Mouse (Mus musculus) frontal cortex, adult 2 months (tissue): Measurements from ENCODE around the gene Rad51b. TPM values are rescaled to one million over a fixed set of nuclear protein-coding genes. Genes with fewer than 3 reads are reported as not detected.

Source experiments
- DNase-seq, 2 experiments: peaks; one replicate each; pipeline ENCODE4 v3.0.0; 2022; ENCODE audit warnings: low spot score in 1 of 2; ENCODE audit errors: extremely low spot score in 1 of 2
- polyA plus RNA-seq: library from polyadenylated mRNA; depleted of rRNA; stranded (reverse); fragments of >200 nt; gene quantifications from 2 replicates; pipeline ENCODE4 v1.2.3, GENCODE M21; 2012

The Rad51b gene
- polyA plus RNA-seq, 1 experiment: 0.14 TPM

- DNase-seq: no peak
Measured at GRCm38 (mm10) chr12:79773246-79773645, 476.2 kb downstream of the Rad51b start.

DNA sequence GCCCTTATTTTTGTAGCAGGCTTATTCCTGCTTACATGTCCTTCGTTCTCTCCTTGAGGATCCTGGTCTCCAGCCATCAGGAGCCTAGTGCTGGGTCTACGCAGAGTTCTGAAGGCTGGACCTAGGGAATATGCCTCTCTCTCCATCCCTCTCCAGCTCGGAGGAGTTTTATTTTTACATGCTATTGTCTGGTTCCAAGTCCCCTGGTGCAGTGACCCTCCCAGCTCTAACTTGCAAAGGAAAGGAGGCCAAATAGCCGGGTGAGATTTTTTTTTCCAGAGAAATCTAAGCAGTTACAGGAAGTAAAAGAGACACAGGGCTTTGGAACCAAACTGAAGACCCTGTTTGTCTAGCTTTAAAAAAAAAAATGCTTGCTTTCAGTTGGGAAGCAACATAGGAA lies 477.5 kb downstream of the Rad51b start:
- DNase-seq: no peak

- no peak for DNase-seq
Measured at GRCm38 (mm10) chr12:79776828-79777227, 479.7 kb downstream of the Rad51b start.

DNA sequence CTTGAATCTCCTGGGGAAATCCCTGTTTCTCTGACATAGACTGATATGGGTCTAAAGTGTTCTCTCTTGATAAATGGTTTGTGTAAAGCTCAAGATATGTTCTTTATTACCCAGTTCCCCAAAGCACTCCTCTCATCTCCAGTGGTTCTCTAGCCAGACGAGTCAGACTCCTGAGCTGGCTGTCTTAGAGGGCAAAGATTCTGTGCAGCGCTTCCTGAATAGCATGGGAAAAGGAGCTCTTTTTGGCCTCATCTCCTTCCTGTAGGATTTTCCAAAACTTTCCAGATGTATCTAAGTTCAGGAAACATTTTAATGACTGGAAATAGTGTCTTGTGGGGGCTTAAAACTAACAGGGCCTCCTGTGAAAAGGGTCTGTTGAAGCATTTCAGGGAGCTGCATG lies 483.7 kb downstream of the Rad51b start:
- no peak for DNase-seq

GRCm38 (mm10) chr12:79781788-79782187 lies 484.7 kb downstream of the Rad51b start:
- no peak for DNase-seq

DNA sequence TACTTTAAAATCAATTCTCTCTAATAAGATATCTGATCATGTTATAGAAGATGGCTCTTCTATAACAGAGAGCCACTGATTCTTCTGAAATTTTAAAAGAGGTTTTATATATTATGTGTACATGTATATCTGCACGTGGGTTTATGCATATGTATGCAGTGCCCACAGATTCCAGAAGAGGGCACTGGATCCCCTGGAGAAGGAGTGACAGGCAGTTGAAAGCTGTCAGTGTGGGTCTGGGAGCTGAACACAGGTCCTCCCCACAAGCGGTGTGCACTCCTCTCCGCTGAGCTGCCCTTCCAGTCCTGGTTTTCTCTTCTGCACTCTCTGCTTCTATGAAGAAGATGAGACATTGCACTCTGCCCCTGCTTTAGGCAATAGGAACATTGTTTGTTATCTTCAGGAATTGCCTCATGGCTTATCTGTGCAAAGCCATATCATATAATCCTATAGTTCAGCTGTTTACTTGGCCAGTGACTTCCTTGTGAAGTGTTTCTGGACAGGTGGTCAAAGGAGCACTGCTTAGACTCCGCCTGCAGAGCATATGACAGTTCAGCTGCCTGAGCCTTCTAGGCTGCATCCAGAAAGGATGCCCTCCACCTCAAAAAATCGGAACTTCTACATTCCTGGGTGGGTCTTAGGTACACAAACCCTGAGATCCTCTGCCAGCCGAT lies 485.5 kb downstream of the Rad51b start:
- no peak for DNase-seq

DNA sequence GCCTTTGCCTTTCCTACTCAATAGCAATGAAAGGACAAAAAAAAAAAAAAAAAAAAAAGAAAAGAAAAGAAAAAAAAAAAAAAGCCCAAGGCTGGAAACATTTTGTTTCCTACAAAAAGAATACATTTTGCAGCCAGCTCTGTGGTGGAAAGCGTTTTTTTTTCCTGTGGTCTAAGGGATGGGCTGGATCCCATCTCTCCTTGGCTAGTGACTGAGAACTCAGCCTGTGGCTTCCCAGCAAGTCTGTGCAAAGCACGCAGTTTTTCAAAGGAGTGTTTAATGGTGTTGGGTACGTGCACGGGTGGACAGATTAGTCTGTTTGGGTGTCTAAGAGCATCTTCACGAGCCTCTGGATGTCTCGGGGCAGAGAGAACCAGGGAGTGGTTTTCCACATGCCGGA lies 487.1 kb downstream of the Rad51b start:
- no peak for DNase-seq

GRCm38 (mm10) chr12:79785691-79786090 lies 488.6 kb downstream of the Rad51b start:
- no peak for DNase-seq

DNA sequence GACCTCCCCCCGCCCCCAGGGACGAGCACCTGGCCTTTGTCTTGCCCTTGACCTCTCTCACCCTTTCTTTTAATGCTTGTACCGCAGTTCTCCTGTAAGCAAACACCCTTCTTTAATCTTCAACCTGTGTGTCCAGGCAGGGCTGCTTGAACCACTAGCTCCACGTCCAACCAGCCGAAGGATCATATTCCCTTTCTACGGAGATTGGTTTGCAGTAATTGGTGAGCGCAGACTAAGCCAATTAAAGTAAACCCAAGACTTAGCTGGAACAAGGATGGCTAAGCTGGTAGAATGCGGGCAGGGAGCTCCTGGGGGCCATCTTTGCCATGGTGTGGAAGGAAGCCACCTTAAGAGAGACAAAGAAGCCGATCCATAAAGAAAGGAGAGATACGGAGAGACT lies 490.5 kb downstream of the Rad51b start:
- no peak for DNase-seq

GRCm38 (mm10) chr12:79788340-79788739 lies 491.3 kb downstream of the Rad51b start:
- no peak for DNase-seq

GRCm38 (mm10) chr12:79789481-79789880 lies 492.4 kb downstream of the Rad51b start:
- DNase-seq: no peak

- no peak for DNase-seq
Measured at GRCm38 (mm10) chr12:79793382-79793781, 496.3 kb downstream of the Rad51b start.

- no peak for DNase-seq
Measured at GRCm38 (mm10) chr12:79794802-79795201, 497.7 kb downstream of the Rad51b start.

GRCm38 (mm10) chr12:79796260-79796659 lies 499.2 kb downstream of the Rad51b start:
- no peak for DNase-seq

GRCm38 (mm10) chr12:79796823-79797821 lies 500.0 kb downstream of the Rad51b start:
- DNase-seq: no peak

- no peak for DNase-seq
Measured at GRCm38 (mm10) chr12:79798488-79798887, 501.4 kb downstream of the Rad51b start.

DNA sequence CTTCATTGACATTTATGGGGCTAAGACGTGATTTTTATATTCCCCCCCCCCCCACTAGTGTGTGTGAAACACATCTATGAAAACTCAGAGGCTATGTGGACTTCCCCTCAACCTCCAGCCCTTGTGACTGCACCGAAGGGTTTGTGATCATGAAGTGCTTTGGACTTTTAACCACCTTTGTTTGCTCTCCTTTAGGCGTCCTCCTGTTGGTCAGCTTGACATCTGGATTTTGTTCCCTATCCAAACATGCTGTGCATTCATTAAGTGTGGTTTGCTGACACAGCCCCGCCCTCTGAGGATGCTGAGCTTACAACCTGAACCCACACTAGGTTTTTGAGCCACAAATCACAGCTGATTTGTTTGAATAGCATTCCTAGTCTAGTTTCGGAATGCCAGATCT lies 502.3 kb downstream of the Rad51b start:
- DNase-seq: no peak

- DNase-seq: no peak
Measured at GRCm38 (mm10) chr12:79803670-79804069, 506.6 kb downstream of the Rad51b start.

DNA sequence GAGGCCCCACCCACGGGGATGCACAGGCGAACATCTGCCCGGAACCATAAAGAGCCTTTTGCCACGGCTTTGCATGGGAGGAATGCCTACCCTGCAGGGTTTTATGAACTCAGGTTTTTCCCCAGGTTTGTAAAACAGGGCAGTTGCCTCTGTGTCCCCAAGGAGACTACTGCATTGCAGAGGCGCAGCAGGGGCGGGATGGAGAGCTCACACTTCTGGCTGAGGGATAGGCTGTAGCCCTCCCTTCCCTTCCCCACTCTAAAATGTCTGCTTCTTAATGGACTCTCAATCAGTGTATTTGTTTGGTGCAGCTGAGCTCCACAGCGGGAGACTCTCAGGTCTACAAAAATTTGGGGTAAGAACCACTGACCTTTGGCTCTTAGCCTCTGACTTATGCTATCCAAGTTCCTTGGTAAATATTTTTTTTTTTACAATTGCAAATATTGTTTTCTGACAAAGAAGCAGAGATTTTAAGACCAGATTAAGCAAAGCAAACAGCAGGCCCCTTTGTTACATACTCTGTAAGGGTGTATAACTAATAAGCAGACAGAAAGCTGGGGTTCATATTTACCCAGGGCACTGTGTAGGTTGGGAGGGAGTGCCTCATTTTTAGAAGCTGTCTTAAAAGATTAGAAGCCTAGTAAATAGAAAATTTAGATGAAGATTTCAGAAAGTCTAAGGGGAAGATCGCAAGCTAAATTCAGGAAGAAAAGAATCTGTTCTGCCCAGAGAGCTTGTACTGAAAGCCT lies 507.9 kb downstream of the Rad51b start:
- DNase-seq: no peak

GRCm38 (mm10) chr12:79806990-79807389 lies 509.9 kb downstream of the Rad51b start:
- DNase-seq: no peak

GRCm38 (mm10) chr12:79807410-79807847 lies 510.3 kb downstream of the Rad51b start:
- no peak for DNase-seq
